Mouse (Mus musculus): ENCODE data around the gene Smim5. TPM values are rescaled to one million over a fixed set of nuclear protein-coding genes. Genes with fewer than 3 reads are reported as not detected.

The Smim5 gene
- total and polyA plus RNA-seq, 2 experiments from 2014 or later = 0.95 to 2.4 TPM

DNA sequence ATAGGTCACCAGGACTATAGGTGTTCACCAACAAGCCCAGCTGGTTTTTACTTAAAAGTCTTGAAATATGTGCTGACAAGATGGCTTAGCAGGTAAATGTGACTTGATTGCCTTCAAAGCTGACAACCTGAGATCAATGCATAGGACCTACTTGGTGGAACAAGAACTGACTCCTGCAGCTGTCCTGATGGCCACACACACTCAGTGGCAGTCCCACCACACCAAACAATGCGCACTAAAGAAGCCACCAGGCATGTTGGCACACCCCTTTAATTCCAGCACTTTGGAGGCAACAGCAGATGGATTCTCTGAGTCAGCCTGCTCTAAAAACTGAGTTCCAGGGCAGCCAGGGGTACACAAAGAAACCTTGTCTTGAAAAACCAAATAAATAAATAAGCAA is 22.2 kb downstream of the Smim5 start:
- H3K4me3 ChIP-seq (ENCODE audit: low read depth, low read length) = no peak overlapping the region
- no peak overlapping the region for H3K9ac ChIP-seq
- no peaks in the 10 kb centered on the region for H3K9me3 ChIP-seq (ENCODE audit: low read length)
- no peak for TF ChIP-seq CTCF (IDR thresholded peaks at IDR 0.05; ENCODE audit: low read depth)
- no peak for ATAC-seq
- no peaks in the 10 kb centered on the region for H3K4me1 ChIP-seq (ENCODE audit: insufficient read depth)
- H3K27ac ChIP-seq (ENCODE audit: low read depth, low read length) = no peak overlapping the region
- H3K36me3 ChIP-seq (ENCODE audit: insufficient read depth) = peaks cover 36% of the 10 kb centered on the region
- H3K4me2 ChIP-seq (ENCODE audit: low read depth) = no peak overlapping the region
- DNase-seq = no peak
- WGBS = 97% methylated on average over 1 of the region's 1 CpGs
- no peaks in the 10 kb centered on the region for H3K27me3 ChIP-seq (ENCODE audit: insufficient read depth, low read length)

GRCm38 (mm10) chr11:115929031-115929430 is 29.3 kb downstream of the Smim5 start:
- Histone ChIP-seq H3K4me1 (ENCODE audit: insufficient read depth) (peaks cover 11% of the 10 kb centered on the region; the same call in 1 of the 2 replicates), H3K36me3 (ENCODE audit: insufficient read depth) (peaks cover 29% of the 10 kb centered on the region), H3K9me3 (ENCODE audit: low read length) (no peaks in the 10 kb centered on the region), H3K27me3 (ENCODE audit: insufficient read depth, low read length) (no peaks in the 10 kb centered on the region), H3K9ac (no peak overlapping the region), H3K4me3 (ENCODE audit: low read depth, low read length) (no peak overlapping the region), H3K4me2 (ENCODE audit: low read depth) (no peak overlapping the region), H3K27ac (ENCODE audit: low read depth, low read length) (no peak overlapping the region)
- ATAC-seq = no peak
- 90% methylated on average over 8 of the region's 8 CpGs for whole genome bisulfite sequencing
- no peak for DNase-seq
- TF ChIP-seq CTCF (IDR thresholded peaks at IDR 0.05; ENCODE audit: low read depth) = no peak

DNA sequence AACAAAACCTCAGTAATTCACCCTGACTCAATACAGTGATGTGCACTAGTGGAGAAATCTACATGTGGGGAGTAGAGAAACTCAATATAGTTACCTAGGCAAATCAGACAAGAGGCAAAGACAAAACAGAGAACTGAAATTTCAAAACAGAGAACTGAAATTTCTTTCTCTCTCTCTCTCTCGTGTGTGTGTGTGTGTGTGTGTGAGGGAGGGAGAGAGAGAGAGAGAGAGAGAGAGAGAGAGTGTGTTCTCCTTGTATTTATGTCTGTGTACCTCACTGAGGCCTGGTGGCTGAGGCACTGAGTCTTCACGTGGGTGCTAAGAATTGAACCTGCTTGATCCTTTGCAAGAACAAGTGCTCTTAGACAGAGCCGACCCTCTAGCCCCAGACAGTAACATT is 30.1 kb downstream of the Smim5 start:
- DNase-seq (no peak), ATAC-seq (no peak)
- no peak overlapping the region for H3K4me3 ChIP-seq (ENCODE audit: low read depth, low read length)
- WGBS = 71% methylated on average over 3 of the region's 3 CpGs
- H3K9ac ChIP-seq = no peak overlapping the region
- TF ChIP-seq CTCF (IDR thresholded peaks at IDR 0.05; ENCODE audit: low read depth) = no peak
- H3K27ac ChIP-seq (ENCODE audit: low read depth, low read length) = no peak overlapping the region
- no peak overlapping the region for H3K4me2 ChIP-seq (ENCODE audit: low read depth)
- H3K36me3 ChIP-seq (ENCODE audit: insufficient read depth) = peaks cover 23% of the 10 kb centered on the region
- no peaks in the 10 kb centered on the region for H3K27me3 ChIP-seq (ENCODE audit: insufficient read depth, low read length)
- H3K4me1 ChIP-seq (ENCODE audit: insufficient read depth) = peaks cover 19% of the 10 kb centered on the region
- H3K9me3 ChIP-seq (ENCODE audit: low read length) = no peaks in the 10 kb centered on the region

- Histone ChIP-seq H3K4me3 (ENCODE audit: low read depth, low read length) (no peak overlapping the region), H3K4me2 (ENCODE audit: low read depth) (no peak overlapping the region), H3K9me3 (ENCODE audit: low read length) (no peaks in the 10 kb centered on the region), H3K4me1 (ENCODE audit: insufficient read depth) (peaks cover 21% of the 10 kb centered on the region), H3K36me3 (ENCODE audit: insufficient read depth) (peaks cover 22% of the 10 kb centered on the region), H3K9ac (no peak overlapping the region), H3K27me3 (ENCODE audit: insufficient read depth, low read length) (no peaks in the 10 kb centered on the region), H3K27ac (ENCODE audit: low read depth, low read length) (no peak overlapping the region)
- WGBS = 74% methylated on average over 3 of the region's 3 CpGs
- ATAC-seq (no peak), DNase-seq (no peak)
- no peak for TF ChIP-seq CTCF (IDR thresholded peaks at IDR 0.05; ENCODE audit: low read depth)
Observed at GRCm38 (mm10) chr11:115931235-115931634, 31.5 kb downstream of the Smim5 start.

GRCm38 (mm10) chr11:115933108-115933746 is 33.5 kb downstream of the Smim5 start, which contains the start of the genes Sap30bp and Recql5:
Sap30bp (plus strand) TSS chr11:115933282.
Recql5 (minus strand) TSS chr11:115933477.
- under 1% methylated on average over 28 of the region's 28 CpGs for WGBS
- peak; percentile 100 for ATAC-seq

GRCm38 (mm10) chr11:115933747-115934110 is 34.0 kb downstream of the Smim5 start:
- 1% methylated on average over 16 of the region's 16 CpGs for WGBS
- ATAC-seq (peak; percentile 30), DNase-seq (no peak)
- no peaks in the 10 kb centered on the region for H3K9me3 ChIP-seq (ENCODE audit: low read length)
- H3K36me3 ChIP-seq (ENCODE audit: insufficient read depth) = peaks cover 19% of the 10 kb centered on the region
- H3K9ac ChIP-seq = peak overlapping the region; percentile 76
- peak overlapping the region; percentile 77 for H3K4me2 ChIP-seq (ENCODE audit: low read depth)
- H3K4me1 ChIP-seq (ENCODE audit: insufficient read depth) = peaks cover 21% of the 10 kb centered on the region
- peak overlapping the region; percentile 75 for H3K4me3 ChIP-seq (ENCODE audit: low read depth, low read length)
- no peaks in the 10 kb centered on the region for H3K27me3 ChIP-seq (ENCODE audit: insufficient read depth, low read length)
- H3K27ac ChIP-seq (ENCODE audit: low read depth, low read length) = peak overlapping the region; percentile 75
- no peak for TF ChIP-seq CTCF (IDR thresholded peaks at IDR 0.05; ENCODE audit: low read depth)

More at GRCm38 (mm10) chr11:115933108-115933746, 33.5 kb downstream of the Smim5 start, which contains the start of the genes Sap30bp and Recql5:
- DNase-seq = peak; percentile 99
- Histone ChIP-seq H3K4me2 (ENCODE audit: low read depth) (peak within 1 kb of the TSS; percentile 77), H3K4me3 (ENCODE audit: low read depth, low read length) (peak within 1 kb of the TSS; percentile 75), H3K27ac (ENCODE audit: low read depth, low read length) (peak within 1 kb of the TSS; percentile 75), H3K27me3 (ENCODE audit: insufficient read depth, low read length) (no peaks in the 10 kb centered on the region), H3K9me3 (ENCODE audit: low read length) (no peaks in the 10 kb centered on the region), H3K4me1 (ENCODE audit: insufficient read depth) (peaks cover 21% of the 10 kb centered on the region), H3K9ac (peak within 1 kb of the TSS; percentile 76), H3K36me3 (ENCODE audit: insufficient read depth) (peaks cover 20% of the 10 kb centered on the region)
- TF ChIP-seq CTCF (IDR thresholded peaks at IDR 0.05; ENCODE audit: low read depth) = no peak

DNA sequence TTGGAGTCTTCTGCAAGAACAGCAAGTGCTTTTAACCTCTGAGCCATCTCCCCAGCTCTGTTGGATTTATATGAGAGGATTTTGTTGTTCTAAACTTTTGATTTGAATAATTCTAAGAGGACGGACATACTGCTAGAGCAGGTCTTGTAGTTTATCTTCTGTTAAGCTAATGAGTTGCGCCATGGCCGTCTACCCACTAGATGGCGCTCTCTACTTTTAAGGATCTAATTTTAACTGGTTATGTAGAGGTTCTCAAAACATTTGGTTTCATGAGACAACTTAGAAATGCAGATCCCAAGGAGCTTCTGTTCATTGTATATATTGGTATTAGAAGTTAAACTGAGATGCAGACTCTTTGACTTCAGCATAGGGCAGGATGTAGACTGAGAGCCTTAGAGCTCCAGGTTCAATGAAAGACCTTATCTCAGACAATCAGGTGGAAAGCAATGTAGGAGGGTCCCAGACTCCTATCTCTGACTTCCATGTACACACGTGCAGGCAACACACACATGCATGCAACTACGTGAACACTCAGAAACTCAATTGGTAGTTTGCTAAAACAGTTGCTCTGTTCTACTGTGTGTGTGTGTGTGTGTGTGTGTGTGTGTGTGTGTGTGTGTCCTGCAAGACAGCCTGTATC is 40.0 kb downstream of the Smim5 start:
- no peak overlapping the region for H3K4me3 ChIP-seq (ENCODE audit: low read depth, low read length)
- H3K27ac ChIP-seq (ENCODE audit: low read depth, low read length) = no peak overlapping the region
- H3K27me3 ChIP-seq (ENCODE audit: insufficient read depth, low read length) = no peaks in the 10 kb centered on the region
- ATAC-seq (peak; percentile 36; the same call in 1 of the 2 replicates), DNase-seq (peak; percentile 87)
- WGBS = 36% methylated on average over 6 of the region's 6 CpGs
- H3K9ac ChIP-seq = no peak overlapping the region
- H3K9me3 ChIP-seq (ENCODE audit: low read length) = no peaks in the 10 kb centered on the region
- peak; percentile 82 for TF ChIP-seq CTCF (IDR thresholded peaks at IDR 0.05; ENCODE audit: low read depth)
- H3K4me2 ChIP-seq (ENCODE audit: low read depth) = no peak overlapping the region
- peaks cover 3% of the 10 kb centered on the region for H3K4me1 ChIP-seq (ENCODE audit: insufficient read depth)
- H3K36me3 ChIP-seq (ENCODE audit: insufficient read depth) = peaks cover 74% of the 10 kb centered on the region
